Mouse (Mus musculus): ENCODE measurements around the gene Slc37a3.

Slc37a3 gene

GRCm38 (mm10) chr6:39318631-39319010, 58.9 kb downstream of the Slc37a3 start:
- DNase-seq (ENCODE audit: low spot score in 2 of 2) = no peak

GRCm38 (mm10) chr6:39317854-39318630, 59.4 kb downstream of the Slc37a3 start:
- DNase-seq (ENCODE audit: low spot score in 2 of 2) = no peak

GRCm38 (mm10) chr6:39316089-39316488, 61.4 kb downstream of the Slc37a3 start:
- DNase-seq (ENCODE audit: low spot score in 2 of 2) = no peak

GRCm38 (mm10) chr6:39314461-39314860, 63.0 kb downstream of the Slc37a3 start:
- no peak for DNase-seq (ENCODE audit: low spot score in 2 of 2)

- DNase-seq (ENCODE audit: low spot score in 2 of 2) = no peak
Observed at GRCm38 (mm10) chr6:39311786-39312185, 65.7 kb downstream of the Slc37a3 start.

- DNase-seq (ENCODE audit: low spot score in 2 of 2) = no peak
Observed at GRCm38 (mm10) chr6:39304371-39304874, 73.1 kb downstream of the Slc37a3 start.

GRCm38 (mm10) chr6:39301484-39301883, 76.0 kb downstream of the Slc37a3 start:
- DNase-seq (ENCODE audit: low spot score in 2 of 2) = no peak

GRCm38 (mm10) chr6:39297079-39297478, 80.4 kb downstream of the Slc37a3 start:
- DNase-seq (ENCODE audit: low spot score in 2 of 2) = no peak

- DNase-seq (ENCODE audit: low spot score in 2 of 2) = no peak
Observed at GRCm38 (mm10) chr6:39296474-39296873, 81.0 kb downstream of the Slc37a3 start.

GRCm38 (mm10) chr6:39295727-39296411, 81.6 kb downstream of the Slc37a3 start:
- DNase-seq (ENCODE audit: low spot score in 2 of 2) = no peak

- DNase-seq (ENCODE audit: low spot score in 2 of 2) = no peak
Observed at GRCm38 (mm10) chr6:39289721-39290120, 87.8 kb downstream of the Slc37a3 start.

- no peak for DNase-seq (ENCODE audit: low spot score in 2 of 2)
Observed at GRCm38 (mm10) chr6:39287782-39288181, 89.7 kb downstream of the Slc37a3 start.

- DNase-seq (ENCODE audit: low spot score in 2 of 2) = no peak
Observed at GRCm38 (mm10) chr6:39286732-39287083, 90.8 kb downstream of the Slc37a3 start.

- no peak for DNase-seq (ENCODE audit: low spot score in 2 of 2)
Observed at GRCm38 (mm10) chr6:39286053-39286731, 91.3 kb downstream of the Slc37a3 start.

- no peak for DNase-seq (ENCODE audit: low spot score in 2 of 2)
Observed at GRCm38 (mm10) chr6:39284836-39285235, 92.6 kb downstream of the Slc37a3 start.
